Mouse (Mus musculus) heart, adult 2 months (tissue): ENCODE data around the gene Ckap4.

ENCODE experiments used
- EP300 ChIP-seq: fragments of 200-500 bp; IDR thresholded peaks from 2 replicates; pipeline ENCODE4 v1.6.1; 2011; ENCODE audit warnings: low read depth, low read length, control low read depth; ENCODE audit not compliant: insufficient read depth
- POLR2A ChIP-seq: fragments of 200-500 bp; IDR thresholded peaks from 2 replicates; pipeline ENCODE4 v1.6.1; 2011; ENCODE audit warnings: mild to moderate bottlenecking, low read depth, low read length, control low read depth; ENCODE audit not compliant: insufficient read depth

GRCm38 (mm10) chr10:84483553-84483952, 50.3 kb downstream of the Ckap4 start:
- TF ChIP-seq POLR2A (no peak), EP300 (no peak)
